Mouse (Mus musculus) midbrain, embryonic 14.5 days (tissue): ENCODE results near the gene Glce. TPM values are rescaled to one million over a fixed set of nuclear protein-coding genes. Genes with fewer than 3 reads are reported as not detected.

Experiments
- ATAC-seq: fragments of 200-750 bp; cut with Nextera tagmentation; 2 replicates; pipeline ENCODE4 v1.8.0; 2017; ENCODE audit warnings: moderate number of reproducible peaks, moderate library complexity; ENCODE audit not compliant: low FRiP score, low TSS enrichment
- DNase-seq: peaks from one replicate; pipeline ENCODE4 v3.0.0-alpha.2; 2015
- H3K27ac ChIP-seq: fragments of 300-500 bp; sonication (generic); replicated peaks from 2 replicates; pipeline ENCODE4 v1.5.1; 2014; ENCODE audit warnings: mild to moderate bottlenecking, low read depth, low read length, moderate library complexity
- H3K27me3 ChIP-seq: fragments of 300-500 bp; sonication (generic); 2 replicates; pipeline ENCODE4 v1.6.1; 2014; ENCODE audit warnings: low read length, control low read depth, mixed read lengths; ENCODE audit not compliant: control insufficient read depth, insufficient read depth
- H3K36me3 ChIP-seq: fragments of 300-500 bp; sonication (generic); 2 replicates; pipeline ENCODE4 v1.6.1; 2014; ENCODE audit warnings: low read length, control low read depth; ENCODE audit not compliant: control insufficient read depth, insufficient read depth
- H3K4me1 ChIP-seq: fragments of 300-500 bp; sonication (generic); 2 replicates; pipeline ENCODE4 v1.6.1; 2014; ENCODE audit warnings: mild to moderate bottlenecking, antibody characterized with exemption, low read length, control low read depth; ENCODE audit not compliant: control insufficient read depth, insufficient read depth
- H3K4me2 ChIP-seq: fragments of 300-500 bp; sonication (generic); 2 replicates; pipeline ENCODE4 v1.6.1; 2014; ENCODE audit warnings: mild to moderate bottlenecking, low read length, moderate library complexity
- H3K4me3 ChIP-seq: fragments of 300-500 bp; sonication (generic); replicated peaks from 2 replicates; pipeline ENCODE4 v1.5.1; 2014; ENCODE audit warnings: low read depth, low read length
- H3K9ac ChIP-seq: fragments of 300-500 bp; sonication (generic); replicated peaks from 2 replicates; pipeline ENCODE4 v1.6.1; 2014; ENCODE audit warnings: mild to moderate bottlenecking, low read length, moderate library complexity
- H3K9me3 ChIP-seq: fragments of 300-500 bp; sonication (generic); 2 replicates; pipeline ENCODE4 v1.6.1; 2016; ENCODE audit warnings: low read length, control low read depth, mixed read lengths; ENCODE audit not compliant: control insufficient read depth
- WGBS: fragments of 180-500 bp; shearing (Covaris S2); extraction: QIAGEN DNeasy Blood & Tissue Kit; methylation state at CpG from one replicate; pipeline ENCODE4 v1.1.7; 2014; 5-methylcytosine and 5-hydroxymethylcytosine counted together
- polyA plus RNA-seq: library from polyadenylated mRNA; unstranded; fragments of >200 nt; fragmentation: Nextera tagmentation; extraction: Ambion mirVana; gene quantifications from 2 replicates; pipeline ENCODE4 v1.2.1, GENCODE M21; 2014

The Glce gene
- 14.7 and 20.2 TPM in 2 replicates for polyA plus RNA-seq

DNA sequence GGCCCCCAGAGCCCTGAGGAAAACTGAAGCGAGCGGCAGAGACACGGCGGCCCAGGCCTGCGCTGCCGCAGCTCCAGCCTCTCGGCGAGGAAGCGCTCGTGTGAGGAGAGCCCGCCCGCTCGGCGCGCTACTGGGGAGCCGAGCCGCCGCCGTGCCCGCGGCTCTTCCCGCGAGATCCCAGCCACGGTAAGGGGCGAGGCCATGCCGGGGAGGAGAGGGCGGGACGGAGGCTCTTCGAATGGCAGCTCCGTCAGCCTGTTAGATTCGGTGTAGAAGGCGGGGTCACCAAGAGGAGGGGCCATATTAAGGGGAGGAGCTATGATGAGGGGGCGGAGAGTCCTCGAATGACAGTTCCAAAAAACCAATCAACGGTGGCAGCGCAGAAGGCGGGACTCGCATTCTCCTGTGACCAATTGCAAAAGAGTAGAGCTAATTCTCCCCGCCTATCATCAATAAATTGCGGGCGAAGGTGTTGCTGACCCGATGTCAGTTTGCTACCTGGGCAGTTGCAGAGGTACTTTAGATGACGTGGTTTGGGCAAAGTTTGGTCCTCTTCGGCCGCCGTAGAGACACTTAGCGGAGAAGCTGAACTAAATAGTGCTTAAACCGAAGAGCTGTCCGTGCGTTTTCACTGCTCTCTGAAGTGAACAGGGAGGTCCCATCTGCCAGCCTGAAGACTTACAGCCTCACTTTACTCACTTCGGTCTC, at the start of gene Glce:
Glce (minus strand) TSS at position 148 of the 708 bp plus-strand sequence.
- Histone ChIP-seq H3K4me2 (peak within 1 kb of the TSS; percentile 83), H3K4me1 (peaks cover 21% of the 10 kb centered on the region), H3K9me3 (no peaks in the 10 kb centered on the region), H3K4me3 (peak within 1 kb of the TSS; percentile 83), H3K27ac (peak within 1 kb of the TSS; percentile 94), H3K36me3 (no peaks in the 10 kb centered on the region), H3K27me3 (no peaks in the 10 kb centered on the region), H3K9ac (peak within 1 kb of the TSS; percentile 88)
- peak; percentile 98 for DNase-seq
- peak; percentile 99 for ATAC-seq
- WGBS = under 1% methylated on average over 51 of the region's 51 CpGs

DNA sequence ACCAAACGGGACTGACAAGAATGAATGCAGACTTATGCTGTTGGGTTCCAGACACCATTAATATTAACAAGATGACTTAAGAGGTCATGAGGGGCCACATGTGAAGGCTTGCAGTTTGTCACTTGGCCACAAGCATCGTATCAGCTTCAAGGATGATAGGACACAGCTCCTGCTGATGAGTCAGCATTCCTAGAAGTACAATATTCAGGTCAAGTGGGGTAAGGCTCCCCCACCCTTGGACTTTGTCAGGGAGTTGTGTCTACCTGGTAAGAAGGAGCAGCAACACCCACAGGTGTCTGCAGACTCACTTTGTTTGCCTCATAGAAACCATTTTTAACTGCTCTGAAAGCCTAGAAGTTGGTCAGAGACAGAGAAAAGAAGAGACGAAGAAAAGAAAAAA, 49.8 kb upstream of the Glce start:
- H3K4me3 ChIP-seq = no peak overlapping the region
- WGBS = 91% methylated on average over 3 of the region's 3 CpGs
- H3K9ac ChIP-seq = no peak overlapping the region
- no peaks in the 10 kb centered on the region for H3K36me3 ChIP-seq
- H3K27ac ChIP-seq = no peak overlapping the region
- no peaks in the 10 kb centered on the region for H3K4me1 ChIP-seq
- no peak for ATAC-seq
- no peak for DNase-seq
- H3K4me2 ChIP-seq = no peak overlapping the region
- H3K27me3 ChIP-seq = no peaks in the 10 kb centered on the region
- no peaks in the 10 kb centered on the region for H3K9me3 ChIP-seq

DNA sequence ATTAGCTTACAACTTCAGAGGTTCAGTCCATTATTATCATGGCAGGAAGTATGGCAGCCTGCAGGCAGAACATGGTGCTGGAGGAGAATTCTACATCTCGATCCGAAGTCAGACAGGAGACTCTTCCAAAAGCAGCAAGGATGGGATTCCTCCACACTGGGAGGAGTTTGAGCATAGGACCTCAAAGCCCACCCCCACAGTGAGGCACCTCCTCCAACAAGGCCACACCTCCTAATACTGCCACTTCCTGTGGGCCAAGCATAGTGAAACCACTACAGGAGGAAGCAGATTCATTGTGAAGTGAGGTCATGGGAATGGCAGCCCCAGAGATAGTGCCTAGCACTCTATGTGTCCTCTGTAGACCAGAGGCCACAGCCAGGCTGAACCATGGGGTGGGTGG, 48.5 kb upstream of the Glce start:
- H3K27me3 ChIP-seq = no peaks in the 10 kb centered on the region
- H3K4me2 ChIP-seq = no peak overlapping the region
- H3K9me3 ChIP-seq = no peaks in the 10 kb centered on the region
- H3K9ac ChIP-seq = no peak overlapping the region
- no peak overlapping the region for H3K27ac ChIP-seq
- DNase-seq (no peak), ATAC-seq (no peak)
- H3K4me1 ChIP-seq = peaks cover 8% of the 10 kb centered on the region; the same call in 1 of the 2 replicates
- H3K36me3 ChIP-seq = no peaks in the 10 kb centered on the region
- H3K4me3 ChIP-seq = no peak overlapping the region
- 98% methylated on average over 2 of the region's 2 CpGs for WGBS

DNA sequence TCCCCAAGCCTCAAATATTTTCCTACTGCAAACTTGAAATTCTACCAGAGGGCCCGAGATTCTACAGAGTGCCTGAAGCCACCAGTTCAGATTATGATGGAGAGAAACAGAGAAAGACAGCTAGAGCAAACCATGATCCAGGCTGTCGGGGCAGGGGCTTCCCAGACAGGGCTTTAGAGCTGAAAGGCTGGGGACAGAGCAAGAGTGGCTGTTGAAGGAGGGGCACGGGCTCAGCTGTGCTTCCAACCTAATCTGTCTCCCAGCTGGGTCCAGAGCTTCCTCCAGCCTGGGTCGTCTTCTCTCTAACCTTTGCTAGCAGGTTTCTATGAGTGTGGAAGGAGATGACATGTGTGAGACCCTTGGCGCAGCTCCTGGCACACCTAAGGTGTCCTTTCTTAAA, 44.2 kb upstream of the Glce start:
- WGBS = 47% methylated on average over 5 of the region's 5 CpGs

DNA sequence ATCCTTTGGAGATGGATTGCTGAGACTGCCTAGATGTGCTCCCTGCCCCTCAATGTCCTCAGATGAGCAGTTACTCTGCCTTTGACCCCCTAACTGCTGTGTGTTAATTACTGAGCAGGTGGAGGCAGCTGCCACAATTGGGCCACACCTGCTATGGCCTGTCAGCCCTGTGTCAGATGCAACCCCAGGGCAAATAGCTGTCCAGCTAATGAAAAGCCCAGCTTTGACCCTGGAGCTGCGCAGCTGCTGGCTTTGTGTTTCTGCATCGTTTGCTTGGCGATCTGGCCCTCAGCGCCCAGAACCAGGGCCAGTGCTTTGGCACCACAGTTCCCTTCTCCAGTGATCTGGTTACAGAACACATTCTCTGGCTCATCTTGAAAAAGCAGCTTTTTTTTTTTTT, 43.7 kb upstream of the Glce start:
- Histone ChIP-seq H3K4me2 (no peak overlapping the region), H3K27ac (no peak overlapping the region), H3K36me3 (no peaks in the 10 kb centered on the region), H3K4me3 (no peak overlapping the region), H3K9ac (no peak overlapping the region), H3K4me1 (peaks cover 9% of the 10 kb centered on the region; the same call in 1 of the 2 replicates), H3K27me3 (no peaks in the 10 kb centered on the region), H3K9me3 (no peaks in the 10 kb centered on the region)
- no peak for DNase-seq
- no peak for ATAC-seq
- 25% methylated on average over 4 of the region's 4 CpGs for WGBS

More for the DNA sequence above, 44.2 kb upstream of the Glce start:
- H3K4me2 ChIP-seq = no peak overlapping the region
- ATAC-seq = no peak
- peaks cover 9% of the 10 kb centered on the region; the same call in 1 of the 2 replicates for H3K4me1 ChIP-seq
- H3K9ac ChIP-seq = no peak overlapping the region
- no peaks in the 10 kb centered on the region for H3K27me3 ChIP-seq
- H3K36me3 ChIP-seq = no peaks in the 10 kb centered on the region
- no peak overlapping the region for H3K4me3 ChIP-seq
- H3K27ac ChIP-seq = no peak overlapping the region
- no peaks in the 10 kb centered on the region for H3K9me3 ChIP-seq
- no peak for DNase-seq

DNA sequence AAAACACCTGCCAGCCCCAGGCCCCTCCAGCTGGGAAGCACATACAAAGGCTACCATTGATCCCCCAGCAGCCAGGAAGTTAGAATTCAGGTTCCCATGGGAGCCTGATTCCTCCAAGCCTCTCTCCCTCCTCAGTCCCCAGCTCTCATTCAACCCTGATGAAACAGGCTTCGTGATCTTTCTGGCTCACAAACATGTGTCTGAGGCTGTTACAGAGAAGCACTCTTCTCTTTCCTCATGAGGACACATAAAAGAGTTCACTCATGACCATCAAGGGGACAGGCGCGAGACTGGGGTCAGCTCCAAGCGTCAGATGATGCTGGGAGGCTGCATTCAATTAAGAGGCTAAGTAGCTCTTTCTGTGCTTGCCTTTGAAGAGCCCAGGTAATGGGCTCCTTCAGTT, 40.4 kb upstream of the Glce start:
- ATAC-seq = no peak

DNA sequence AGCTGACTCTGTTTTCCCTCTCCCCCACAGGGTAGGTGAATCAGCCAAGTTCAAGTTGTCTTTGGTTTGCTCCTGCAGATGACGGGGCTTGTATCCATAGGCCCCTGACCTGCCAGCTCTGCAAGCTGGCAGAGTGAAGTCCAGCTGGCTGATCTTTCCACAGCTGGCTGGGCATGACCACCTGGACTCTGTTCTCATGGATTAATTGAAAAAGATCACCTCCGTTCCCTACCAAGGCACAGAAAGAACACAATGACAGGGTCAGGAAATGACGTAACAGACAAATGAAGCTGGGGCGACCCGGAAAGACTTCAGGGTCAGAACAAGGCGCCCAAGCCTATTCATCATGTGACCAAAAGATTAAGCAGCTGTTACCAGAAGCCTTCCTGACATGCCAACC, 38.3 kb upstream of the Glce start:
- ATAC-seq (no peak), DNase-seq (no peak)
- Histone ChIP-seq H3K27me3 (no peaks in the 10 kb centered on the region), H3K4me2 (no peak overlapping the region), H3K9ac (no peak overlapping the region), H3K9me3 (no peaks in the 10 kb centered on the region), H3K27ac (no peak overlapping the region), H3K36me3 (no peaks in the 10 kb centered on the region), H3K4me3 (no peak overlapping the region), H3K4me1 (no peaks in the 10 kb centered on the region)
- 81% methylated on average over 6 of the region's 6 CpGs for WGBS

More for the DNA sequence above, 40.4 kb upstream of the Glce start:
- no peak overlapping the region for H3K27ac ChIP-seq
- no peak overlapping the region for H3K4me3 ChIP-seq
- H3K27me3 ChIP-seq = no peaks in the 10 kb centered on the region
- H3K9ac ChIP-seq = no peak overlapping the region
- WGBS = 47% methylated on average over 4 of the region's 4 CpGs
- no peaks in the 10 kb centered on the region for H3K9me3 ChIP-seq
- DNase-seq = peak; percentile 50
- H3K36me3 ChIP-seq = no peaks in the 10 kb centered on the region
- H3K4me1 ChIP-seq = peaks cover 9% of the 10 kb centered on the region; the same call in 1 of the 2 replicates
- no peak overlapping the region for H3K4me2 ChIP-seq

DNA sequence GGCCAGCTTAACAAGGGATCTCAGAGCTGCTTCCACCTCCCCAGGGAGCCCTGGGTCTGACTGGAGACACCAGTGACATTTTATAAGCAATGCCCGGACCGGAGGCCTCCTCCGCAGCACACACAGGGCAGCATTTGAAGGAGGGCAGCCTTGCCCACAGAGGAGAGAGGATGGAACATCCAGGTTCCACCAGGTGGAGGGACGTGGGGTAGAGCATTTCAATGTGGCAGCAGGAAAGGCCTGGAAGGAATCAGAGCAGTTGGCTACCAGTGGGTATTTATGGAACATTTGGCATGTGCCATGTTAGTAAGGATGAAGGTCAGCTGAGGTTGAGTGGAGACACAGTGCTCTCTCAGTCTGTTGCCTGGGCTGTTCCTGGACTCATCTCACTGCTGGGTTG, 36.3 kb upstream of the Glce start:
- 79% methylated on average over 4 of the region's 4 CpGs for WGBS
- no peak for DNase-seq
- Histone ChIP-seq H3K4me2 (no peak overlapping the region), H3K27ac (no peak overlapping the region), H3K4me1 (no peaks in the 10 kb centered on the region), H3K4me3 (no peak overlapping the region), H3K9ac (no peak overlapping the region), H3K36me3 (no peaks in the 10 kb centered on the region), H3K27me3 (no peaks in the 10 kb centered on the region), H3K9me3 (no peaks in the 10 kb centered on the region)
- ATAC-seq = no peak

DNA sequence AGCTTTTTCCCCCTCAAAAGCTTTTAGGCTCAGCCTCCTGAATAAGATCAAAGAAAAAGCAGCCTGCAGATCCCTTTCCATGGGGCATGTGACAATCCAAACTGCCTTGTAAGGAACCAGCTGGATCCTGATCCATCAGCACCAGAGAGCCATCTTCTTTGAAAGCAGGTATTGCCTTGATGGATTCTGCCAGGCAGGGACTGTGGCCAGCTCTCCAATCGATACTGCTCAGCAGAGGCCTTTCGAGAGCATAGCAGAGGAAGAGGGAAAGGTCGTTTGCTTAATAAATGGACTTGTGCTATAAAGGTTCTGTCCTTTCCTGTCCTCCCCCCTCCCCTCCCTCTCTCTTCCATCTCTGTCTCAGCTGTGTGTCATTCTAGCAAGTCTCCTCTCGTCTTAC, 33.4 kb upstream of the Glce start:
- Histone ChIP-seq H3K4me2 (no peak overlapping the region), H3K36me3 (no peaks in the 10 kb centered on the region), H3K9ac (no peak overlapping the region), H3K4me3 (no peak overlapping the region), H3K9me3 (no peaks in the 10 kb centered on the region), H3K27me3 (no peaks in the 10 kb centered on the region), H3K4me1 (no peaks in the 10 kb centered on the region), H3K27ac (no peak overlapping the region)
- DNase-seq = no peak
- no peak for ATAC-seq
- WGBS = 55% methylated on average over 4 of the region's 4 CpGs
